9 mouse cellular contexts compared by ENCODE assay signal in the genomic region with DNA sequence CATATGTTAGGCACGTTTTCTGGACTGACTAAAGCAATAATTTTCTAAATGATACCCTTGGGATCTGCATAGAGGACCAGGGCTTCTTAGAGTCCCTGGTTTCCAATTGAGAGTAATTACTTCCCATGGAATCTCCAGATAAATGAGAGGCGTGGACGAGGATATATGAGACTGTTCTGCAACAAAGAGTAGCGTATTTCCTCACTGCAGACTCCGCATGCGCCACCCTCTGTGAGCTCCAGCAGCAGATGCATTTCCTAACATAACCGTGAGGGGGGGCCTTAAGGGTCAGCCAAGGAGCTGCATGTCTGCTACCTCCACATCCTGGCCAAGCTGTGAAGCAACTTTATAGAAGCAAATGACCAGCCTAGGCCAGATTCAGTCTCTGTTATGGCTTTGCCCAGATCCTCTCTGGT.
DNase-seq lines count a peak whose midpoint lies in the region; ATAC-seq lines count a peak whose summit lies in the region.
"Had no signal": no experiment of that assay in that cellular context is flagged by ENCODE, and none has a peak within 500 bp of the region (broad histone marks: within the 10 kb centered on the region; RNA-seq: fewer than 3 reads in every experiment).

No protein-coding gene starts in this region.

- H3K36me3 ChIP-seq in kidney, embryonic 15.5 days: peaks cover 59% of the 10 kb centered on the region
- no peaks in the 10 kb centered on the region; the same call in 1 of the 2 replicates for H3K36me3 ChIP-seq in forebrain, embryonic 14.5 days (ENCODE audit: control insufficient read depth, insufficient read depth, low read length)
- peaks cover 12% of the 10 kb centered on the region; the same call in 1 of the 2 replicates for H3K36me3 ChIP-seq in heart, embryonic 11.5 days (ENCODE audit: control insufficient read depth, insufficient read depth, low read length)

- 52% methylated on average over 7 of the region's 7 CpGs for WGBS in kidney, embryonic 15.5 days
- WGBS in forebrain, embryonic 14.5 days: 59% methylated on average over 7 of the region's 7 CpGs
- WGBS in heart, embryonic 11.5 days (ENCODE audit: insufficient replicate concordance): 69% methylated on average over 7 of the region's 7 CpGs

- DNase-seq in kidney, adult 8-10 months: no peak
- peak; percentile 17 for DNase-seq in ZHBTc4 (ENCODE audit: low read depth, low spot score)
- DNase-seq in forebrain, embryonic 14.5 days (ENCODE audit: low spot score): peak; percentile 46
- DNase-seq in lung, postnatal 14 days: peak; percentile 8
- DNase-seq in spleen, postnatal 36 days (ENCODE audit: low spot score in 2 of 2): no peak
- no peak for DNase-seq in layer of hippocampus, adult 8-10 months (ENCODE audit: low spot score in 2 of 2)
- DNase-seq: liver had no signal

- H3K27ac ChIP-seq in kidney, embryonic 15.5 days: peak overlapping the region; percentile 62; the same call in 1 of the 2 replicates
- H3K27ac ChIP-seq in forebrain, embryonic 14.5 days (ENCODE audit: low read depth, low read length): peak overlapping the region; percentile 23; the same call in 1 of the 2 replicates
- H3K27ac ChIP-seq in heart, embryonic 11.5 days (ENCODE audit: low read depth, low read length): no peak overlapping the region

- peak; percentile 46; the same call in 1 of the 2 replicates for ATAC-seq in kidney, embryonic 15.5 days (replicated peaks; ENCODE audit: low FRiP score)
- peak; percentile 50; the same call in 1 of the 2 replicates for ATAC-seq in forebrain, embryonic 14.5 days
- no peak for ATAC-seq in heart, embryonic 11.5 days (replicated peaks; ENCODE audit: insufficient number of reproducible peaks, low FRiP score, low TSS enrichment)

- no peaks in the 10 kb centered on the region for H3K27me3 ChIP-seq in kidney, embryonic 15.5 days
- H3K27me3 ChIP-seq in forebrain, embryonic 14.5 days (replicated peaks; ENCODE audit: control insufficient read depth, insufficient read depth, low read length): no peaks in the 10 kb centered on the region
- no peaks in the 10 kb centered on the region for H3K27me3 ChIP-seq in heart, embryonic 11.5 days (ENCODE audit: control insufficient read depth, insufficient read depth, low read length)

- H3K9ac ChIP-seq in kidney, embryonic 15.5 days: no peak overlapping the region
- H3K9ac ChIP-seq in forebrain, embryonic 14.5 days (ENCODE audit: low read length): no peak overlapping the region
- H3K9ac ChIP-seq in heart, embryonic 11.5 days (ENCODE audit: low read depth, low read length): no peak overlapping the region

- no peaks in the 10 kb centered on the region for H3K9me3 ChIP-seq in kidney, embryonic 15.5 days (replicated peaks)
- no peaks in the 10 kb centered on the region for H3K9me3 ChIP-seq in forebrain, embryonic 14.5 days (replicated peaks; ENCODE audit: control insufficient read depth, low read length)
- H3K9me3 ChIP-seq in heart, embryonic 11.5 days (replicated peaks; ENCODE audit: control insufficient read depth, low read length): no peaks in the 10 kb centered on the region

- H3K4me2 ChIP-seq in kidney, embryonic 15.5 days: no peak overlapping the region
- no peak overlapping the region for H3K4me2 ChIP-seq in forebrain, embryonic 14.5 days (ENCODE audit: low read length)
- no peak overlapping the region for H3K4me2 ChIP-seq in heart, embryonic 11.5 days

- H3K4me3 ChIP-seq in kidney, embryonic 15.5 days (replicated peaks): no peak overlapping the region
- H3K4me3 ChIP-seq in forebrain, embryonic 14.5 days (ENCODE audit: low read depth, low read length): no peak overlapping the region
- H3K4me3 ChIP-seq in heart, embryonic 11.5 days (ENCODE audit: low read depth, low read length): no peak overlapping the region

- H3K4me1 ChIP-seq in kidney, embryonic 15.5 days: peaks cover 3% of the 10 kb centered on the region; the same call in 1 of the 2 replicates
- no peaks in the 10 kb centered on the region for H3K4me1 ChIP-seq in forebrain, embryonic 14.5 days (ENCODE audit: control insufficient read depth, insufficient read depth, low read length)
- H3K4me1 ChIP-seq in heart, embryonic 11.5 days (ENCODE audit: control insufficient read depth, insufficient read depth, low read length): no peaks in the 10 kb centered on the region

Comparison
In these comparisons a context has a peak if more than half of its experiments do, and no peak if none do; other contexts are left out.
1. DNase-seq: peak in ZHBTc4 (single experiment), forebrain, embryonic 14.5 days (single experiment) and lung, postnatal 14 days (single experiment); none in kidney, adult 8-10 months (0 of 2), spleen, postnatal 36 days (0 of 2) and layer of hippocampus, adult 8-10 months (0 of 2).